Comparison of ENCODE assay signal across 22 mouse cellular contexts in genomic region chr19:26472659-26473058, GRCm38 (mm10).
DNase-seq lines count a peak whose midpoint lies in the region; ATAC-seq and TF ChIP-seq lines count a peak whose summit lies in the region.
"Had no signal": no experiment of that assay in that cellular context is flagged by ENCODE, and none has a peak within 500 bp of the region (broad histone marks: within the 10 kb centered on the region; RNA-seq: fewer than 3 reads in every experiment).

No protein-coding gene starts in this region.

- no peak overlapping the region for H3K27ac ChIP-seq in heart, adult 2 months
- no peak overlapping the region; the same call in 1 of the 2 replicates for H3K27ac ChIP-seq in stomach, embryonic 14.5 days (ENCODE audit: low read length)
- H3K27ac ChIP-seq in stomach, postnatal 0 days (replicated peaks), result no peak overlapping the region
- H3K27ac ChIP-seq in limb, embryonic 13.5 days, result no peak overlapping the region
- H3K27ac ChIP-seq: embryonic facial prominence, embryonic 12.5 days; forebrain, embryonic 13.5 days; hindbrain, embryonic 10.5 days; hindbrain, embryonic 14.5 days had no signal

- H3K9me3 ChIP-seq in stomach, embryonic 14.5 days (ENCODE audit: control insufficient read depth, low read depth, low read length), result no peaks in the 10 kb centered on the region
- H3K9me3 ChIP-seq in stomach, postnatal 0 days (ENCODE audit: control insufficient read depth, low read length), result no peaks in the 10 kb centered on the region
- no peaks in the 10 kb centered on the region for H3K9me3 ChIP-seq in limb, embryonic 13.5 days
- H3K9me3 ChIP-seq: embryonic facial prominence, embryonic 12.5 days; forebrain, embryonic 13.5 days; heart, embryonic 12.5 days; hindbrain, embryonic 10.5 days had no signal

- no peaks in the 10 kb centered on the region for H3K36me3 ChIP-seq in heart, adult 2 months (ENCODE audit: control insufficient read depth, insufficient read depth, low read length)
- H3K36me3 ChIP-seq in stomach, embryonic 14.5 days (ENCODE audit: control insufficient read depth, insufficient read depth, low read length), result no peaks in the 10 kb centered on the region
- no peaks in the 10 kb centered on the region for H3K36me3 ChIP-seq in stomach, postnatal 0 days (ENCODE audit: control insufficient read depth, insufficient read depth, low read length)
- H3K36me3 ChIP-seq in limb, embryonic 13.5 days, result no peaks in the 10 kb centered on the region
- H3K36me3 ChIP-seq: embryonic facial prominence, embryonic 12.5 days; heart, embryonic 12.5 days; hindbrain, embryonic 10.5 days had no signal

- H3K4me1 ChIP-seq in heart, adult 2 months (ENCODE audit: control insufficient read depth, insufficient read depth, low read length), result no peaks in the 10 kb centered on the region
- H3K4me1 ChIP-seq in stomach, embryonic 14.5 days (ENCODE audit: control insufficient read depth, insufficient read depth, low read length), result peaks cover 14% of the 10 kb centered on the region; the same call in 1 of the 2 replicates
- H3K4me1 ChIP-seq in stomach, postnatal 0 days (replicated peaks; ENCODE audit: control insufficient read depth, insufficient read depth), result no peaks in the 10 kb centered on the region
- H3K4me1 ChIP-seq in limb, embryonic 13.5 days, result peaks cover 26% of the 10 kb centered on the region
- H3K4me1 ChIP-seq: heart, embryonic 12.5 days had no signal

- TF ChIP-seq EP300 in heart, adult 2 months (IDR thresholded peaks at IDR 0.05; ENCODE audit: insufficient read depth, low read depth, low read length), result no peak
- TF ChIP-seq EP300 in stomach, postnatal 0 days (optimal IDR thresholded peaks at IDR 0.05), result no peak

- H3K4me2 ChIP-seq in stomach, embryonic 14.5 days (replicated peaks; ENCODE audit: low read depth, low read length), result no peak overlapping the region
- H3K4me2 ChIP-seq in stomach, postnatal 0 days (replicated peaks; ENCODE audit: low read depth), result no peak overlapping the region
- no peak overlapping the region for H3K4me2 ChIP-seq in limb, embryonic 13.5 days (replicated peaks)
- H3K4me2 ChIP-seq: embryonic facial prominence, embryonic 12.5 days; forebrain, embryonic 13.5 days; heart, embryonic 12.5 days; hindbrain, embryonic 14.5 days had no signal

- H3K79me2 ChIP-seq in heart, adult 2 months (replicated peaks; ENCODE audit: control insufficient read depth, insufficient read depth, low read length), result no peaks in the 10 kb centered on the region

- no peak for TF ChIP-seq POLR2A in heart, adult 2 months (IDR thresholded peaks at IDR 0.05; ENCODE audit: insufficient read depth, low read depth, low read length)

- WGBS in heart, adult 2 months, result 65% methylated on average over 1 of the region's 1 CpGs
- WGBS in stomach, embryonic 14.5 days, result 45% methylated on average over 1 of the region's 1 CpGs
- 54% methylated on average over 1 of the region's 1 CpGs for WGBS in stomach, postnatal 0 days
- WGBS in limb, embryonic 13.5 days, result 52% methylated on average over 1 of the region's 1 CpGs

- DNase-seq in heart, adult 11 months, result peak; percentile 12
- no peak for DNase-seq in heart, adult 2 months
- no peak for DNase-seq in stomach, postnatal 0 days (ENCODE audit: low spot score)
- DNase-seq in cerebellum, adult 8-10 months, result no peak
- DNase-seq in frontal cortex, postnatal 14 days (ENCODE audit: low spot score in 2 of 2), result no peak
- no peak for DNase-seq in adrenal gland, adult 18-20 months (ENCODE audit: low spot score in 2 of 2)
- DNase-seq: adrenal gland, adult 8-10 months; adrenal gland, postnatal 36 days; cerebellum, adult 2 months; cerebellum, postnatal 14 days; embryo, embryonic 11 days; forebrain, postnatal 0 days; gastrocnemius, postnatal 36 days had no signal

- ATAC-seq in stomach, embryonic 14.5 days (ENCODE audit: insufficient number of reproducible peaks, insufficient read depth, low FRiP score, low read depth), result peak; percentile 65; the same call in 1 of the 2 replicates
- no peak for ATAC-seq in stomach, postnatal 0 days (ENCODE audit: low FRiP score, low TSS enrichment)
- peak; percentile 40; the same call in 1 of the 2 replicates for ATAC-seq in limb, embryonic 13.5 days (ENCODE audit: low FRiP score, low read depth)
- ATAC-seq: activated CD4-positive, CD25-positive, alpha-beta regulatory T cell, adult 4 months; forebrain, embryonic 13.5 days; forebrain, postnatal 0 days; Patski had no signal

- H3K9ac ChIP-seq in heart, adult 2 months (ENCODE audit: low read depth, low read length), result no peak overlapping the region
- H3K9ac ChIP-seq in stomach, embryonic 14.5 days (replicated peaks; ENCODE audit: low read depth, low read length), result no peak overlapping the region
- no peak overlapping the region for H3K9ac ChIP-seq in stomach, postnatal 0 days (ENCODE audit: low read length)
- no peak overlapping the region for H3K9ac ChIP-seq in limb, embryonic 13.5 days
- H3K9ac ChIP-seq: embryonic facial prominence, embryonic 12.5 days; forebrain, embryonic 13.5 days; forebrain, postnatal 0 days; heart, embryonic 12.5 days; hindbrain, embryonic 14.5 days had no signal

- H3K27me3 ChIP-seq in heart, adult 2 months (ENCODE audit: control insufficient read depth, insufficient read depth, low read length), result no peaks in the 10 kb centered on the region
- H3K27me3 ChIP-seq in stomach, embryonic 14.5 days (ENCODE audit: control insufficient read depth, insufficient read depth, low read length), result no peaks in the 10 kb centered on the region
- no peaks in the 10 kb centered on the region for H3K27me3 ChIP-seq in stomach, postnatal 0 days (ENCODE audit: control insufficient read depth, insufficient read depth, low read length)
- no peaks in the 10 kb centered on the region for H3K27me3 ChIP-seq in limb, embryonic 13.5 days
- H3K27me3 ChIP-seq: embryonic facial prominence, embryonic 12.5 days; forebrain, embryonic 13.5 days; heart, embryonic 12.5 days had no signal

- H3K4me3 ChIP-seq in heart, adult 2 months, result no peak overlapping the region
- H3K4me3 ChIP-seq in stomach, embryonic 14.5 days (ENCODE audit: low read depth, low read length), result no peak overlapping the region
- H3K4me3 ChIP-seq in stomach, postnatal 0 days (ENCODE audit: low read depth, low read length), result no peak overlapping the region
- H3K4me3 ChIP-seq in limb, embryonic 13.5 days, result no peak overlapping the region
- H3K4me3 ChIP-seq: embryonic facial prominence, embryonic 12.5 days; forebrain, embryonic 13.5 days; heart, embryonic 12.5 days; hindbrain, embryonic 10.5 days had no signal

- intact Hi-C loops in heart, adult 2 months (cut with DNase I), result no loop called here

- no peak for TF ChIP-seq CTCF in heart, adult 2 months (IDR thresholded peaks at IDR 0.05)
- no peak for TF ChIP-seq CTCF in stomach, postnatal 0 days (IDR thresholded peaks at IDR 0.05; ENCODE audit: low read depth)
